Mouse (Mus musculus) ES-E14 (cell line): ENCODE measurements around the gene Daam1. TPM values are rescaled to one million over a fixed set of nuclear protein-coding genes. Genes with fewer than 3 reads are reported as not detected.
A peak's percentile ranks its signal among the peaks of the same experiment; 100 is the strongest.

Experiments
- DNase-seq: peaks from one replicate; pipeline ENCODE4 v3.0.0-alpha.2; 2013; ENCODE audit warnings: low read depth, low spot score
- H3K27ac ChIP-seq: 2 replicates; pipeline ENCODE4 v1.5.1; 2012; ENCODE audit warnings: low read depth, mild to moderate bottlenecking, low read length, moderate library complexity, mixed read lengths; ENCODE audit not compliant: poor library complexity, insufficient read depth, severe bottlenecking
- H3K36me3 ChIP-seq: 2 replicates; pipeline ENCODE4 v1.6.1; 2012; ENCODE audit warnings: mild to moderate bottlenecking, low read length, moderate library complexity, mixed read lengths; ENCODE audit not compliant: control insufficient read depth, poor library complexity, insufficient read depth, severe bottlenecking
- H3K4me1 ChIP-seq, 2 experiments: fragments of 150-350 bp in 1 of 2; sonication (generic) in 1 of 2; 2 replicates each; pipeline ENCODE4 v1.6.1; 2012; ENCODE audit warnings: low read length in 2 of 2, mild to moderate bottlenecking in 1 of 2, mixed read lengths in 1 of 2; ENCODE audit not compliant: control insufficient read depth in 2 of 2, insufficient read depth in 2 of 2, poor library complexity in 1 of 2
- H3K4me3 ChIP-seq, 2 experiments: fragments of 150-350 bp in 1 of 2; sonication (generic) in 1 of 2; 2 replicates each; pipeline ENCODE4 v1.5.1; 2012; ENCODE audit warnings: low read length in 2 of 2, low read depth in 1 of 2, mild to moderate bottlenecking in 1 of 2, mixed read lengths in 1 of 2; ENCODE audit not compliant: insufficient read depth in 1 of 2, poor library complexity in 1 of 2, severe bottlenecking in 1 of 2
- H3K9ac ChIP-seq: 2 replicates; pipeline ENCODE4 v1.6.1; 2012; ENCODE audit warnings: low read depth, mild to moderate bottlenecking, low read length, mixed read lengths; ENCODE audit not compliant: poor library complexity, insufficient read depth, severe bottlenecking
- H3K9me3 ChIP-seq: fragments of 150-350 bp; sonication (generic); 2 replicates; pipeline ENCODE4 v1.6.1; 2012; ENCODE audit warnings: low read depth, mild to moderate bottlenecking, low read length; ENCODE audit not compliant: control insufficient read depth, insufficient read depth
- CHD2 ChIP-seq: IDR thresholded peaks from 2 replicates; pipeline ENCODE4 v1.6.1; 2014; ENCODE audit warnings: mild to moderate bottlenecking, low read depth, low read length, inconsistent platforms
- HCFC1 ChIP-seq: IDR thresholded peaks from 2 replicates; pipeline ENCODE4 v1.6.1; 2012; ENCODE audit warnings: low read length, inconsistent platforms, borderline replicate concordance; ENCODE audit not compliant: insufficient read depth
- MAFK ChIP-seq: IDR thresholded peaks from 2 replicates; pipeline ENCODE4 v1.6.1; 2014; ENCODE audit warnings: mild to moderate bottlenecking, low read depth, low read length, inconsistent platforms; ENCODE audit not compliant: insufficient read depth
- ZC3H11A ChIP-seq: IDR thresholded peaks from 2 replicates; pipeline ENCODE4 v1.6.1; 2012; ENCODE audit warnings: low read depth, mild to moderate bottlenecking, inconsistent platforms, low read length, borderline replicate concordance
- ZNF384 ChIP-seq: IDR thresholded peaks from 2 replicates; pipeline ENCODE4 v1.6.1; 2012; ENCODE audit warnings: low read depth, low read length, inconsistent platforms
- in situ Hi-C, 2 experiments: fragments of 600-800 bp; cut with MboI; formaldehyde crosslinking; loops; one replicate each; pipeline ENCODE4 v1.15.1; 2025; ENCODE audit warnings: low sequenced_read_pairs in 2 of 2, inconsistent platforms in 1 of 2; ENCODE audit not compliant: unreplicated experiment in 2 of 2
- total RNA-seq: library from RNA; depleted of rRNA; stranded (reverse); fragments of 300-350 nt; gene quantifications from 2 replicates; pipeline ENCODE4 v1.2.3, GENCODE M21; 2012

The Daam1 gene
- total RNA-seq, 1 experiment: 15.8 TPM

- no peak for DNase-seq
- TF ChIP-seq MAFK (no peak), HCFC1 (no peak)
- Histone ChIP-seq H3K4me1 (peaks cover 2 to 10% of the 10 kb centered on the region in 2 experiments; a peak in 2 of 4 replicates), H3K9ac (peak overlapping the region; percentile 34; the same call in 1 of the 2 replicates), H3K36me3 (no peaks in the 10 kb centered on the region), H3K4me3 (peak overlapping the region in 1 of 2 experiments; percentile 32; a peak in 1 of 4 replicates), H3K9me3 (no peaks in the 10 kb centered on the region), H3K27ac (no peak overlapping the region)
- in situ Hi-C loops: no loop called here
These were observed 58.4 kb downstream of the Daam1 start for GRCm38 (mm10) chr12:71889266-71889665.

GRCm38 (mm10) chr12:71890282-71890681, 59.4 kb downstream of the Daam1 start:
- H3K9ac ChIP-seq: no peak overlapping the region

GRCm38 (mm10) chr12:71891729-71892355, 61.0 kb downstream of the Daam1 start:
- Histone ChIP-seq H3K36me3 (no peaks in the 10 kb centered on the region), H3K9me3 (no peaks in the 10 kb centered on the region), H3K9ac (no peak overlapping the region), H3K4me1 (peaks cover 2 to 10% of the 10 kb centered on the region in 2 experiments; a peak in 2 of 4 replicates), H3K27ac (no peak overlapping the region), H3K4me3 (no peak overlapping the region)
- TF ChIP-seq MAFK (no peak), ZNF384 (no peak), ZC3H11A (no peak)
- in situ Hi-C loops: no loop called here
- peak; percentile 15 for DNase-seq

More at GRCm38 (mm10) chr12:71890282-71890681, 59.4 kb downstream of the Daam1 start:
- no peak for DNase-seq
- Histone ChIP-seq H3K4me1 (peaks cover 2 to 10% of the 10 kb centered on the region in 2 experiments; a peak in 2 of 4 replicates), H3K9me3 (no peaks in the 10 kb centered on the region), H3K4me3 (no peak overlapping the region), H3K27ac (no peak overlapping the region), H3K36me3 (no peaks in the 10 kb centered on the region)
- TF ChIP-seq MAFK (no peak), ZC3H11A (no peak), ZNF384 (no peak), CHD2 (no peak), HCFC1 (no peak)
- in situ Hi-C loops: no loop called here

- in situ Hi-C loops: no loop called here
- TF ChIP-seq HCFC1: no peak
- no peak for TF ChIP-seq CHD2
- TF ChIP-seq MAFK: no peak
- no peak for TF ChIP-seq ZNF384
- no peak for TF ChIP-seq ZC3H11A
- Histone ChIP-seq H3K36me3 (peaks cover 3% of the 10 kb centered on the region; the same call in 1 of the 2 replicates), H3K9ac (no peak overlapping the region), H3K27ac (no peak overlapping the region), H3K4me3 (no peak overlapping the region), H3K4me1 (peaks cover 2 to 10% of the 10 kb centered on the region in 2 experiments; a peak in 2 of 4 replicates), H3K9me3 (no peaks in the 10 kb centered on the region)
- DNase-seq: no peak
These were observed 62.2 kb downstream of the Daam1 start for GRCm38 (mm10) chr12:71892996-71893605.

GRCm38 (mm10) chr12:71898231-71898630, 67.4 kb downstream of the Daam1 start:
- no peaks in the 10 kb centered on the region for H3K9me3 ChIP-seq
- in situ Hi-C loops: no loop called here
- no peak overlapping the region for H3K4me3 ChIP-seq
- no peaks in the 10 kb centered on the region; a peak in 1 of 4 replicates for H3K4me1 ChIP-seq
- TF ChIP-seq ZNF384 (no peak), CHD2 (no peak), HCFC1 (no peak), MAFK (no peak), ZC3H11A (no peak)
- DNase-seq: no peak
- peaks cover 3% of the 10 kb centered on the region; the same call in 1 of the 2 replicates for H3K36me3 ChIP-seq
- no peak overlapping the region for H3K27ac ChIP-seq
- no peak overlapping the region for H3K9ac ChIP-seq
